Mouse (Mus musculus): ENCODE measurements around the gene Retreg3.
A peak's percentile ranks its signal among the peaks of the same experiment; 100 is the strongest.
"Not testable (repeated sequence)": the region's sequence is repeated elsewhere in the genome, so short reads cannot be mapped to it uniquely, and the experiment has no call there.

Gene Retreg3

GRCm38 (mm10) chr11:101119761-101120544, at the start of gene Retreg3, which contains the start of gene Tubg1:
Gene Retreg3, minus strand, starts transcription at chr11:101119893.
Gene Tubg1, plus strand, starts transcription at chr11:101119938.
- DNase-seq (ENCODE audit: extremely low spot score, low spot score) = peak; percentile 100

- DNase-seq (ENCODE audit: extremely low spot score, low spot score) = no peak
These were observed 48.7 kb upstream of the Retreg3 start for GRCm38 (mm10) chr11:101168301-101168980.

GRCm38 (mm10) chr11:101167963-101168300, 48.2 kb upstream of the Retreg3 start:
- no peak for DNase-seq (ENCODE audit: extremely low spot score, low spot score)

GRCm38 (mm10) chr11:101167211-101167962, 47.7 kb upstream of the Retreg3 start:
- DNase-seq (ENCODE audit: extremely low spot score, low spot score) = no peak

DNA sequence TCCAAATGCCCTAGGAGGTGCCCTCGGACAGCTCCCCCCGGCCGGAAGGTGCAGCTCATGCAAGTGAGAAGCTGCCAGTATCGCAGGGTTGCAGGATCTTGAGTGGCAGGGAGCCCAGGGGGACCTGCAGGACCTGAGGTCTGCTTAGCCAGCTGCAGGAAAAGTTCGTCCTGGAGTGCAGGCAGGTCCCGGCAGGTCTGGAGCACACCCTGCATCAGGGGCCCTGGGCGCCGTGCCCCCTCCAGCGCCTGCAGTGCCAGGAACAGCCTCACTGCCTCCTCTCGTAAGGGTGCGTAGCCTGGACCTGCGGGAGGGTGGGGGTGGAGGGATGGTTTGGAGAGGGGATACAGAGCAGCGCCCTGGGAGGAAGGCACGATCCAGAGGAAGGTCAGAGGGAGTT, 46.7 kb upstream of the Retreg3 start:
- DNase-seq (ENCODE audit: extremely low spot score, low spot score) = no peak

DNA sequence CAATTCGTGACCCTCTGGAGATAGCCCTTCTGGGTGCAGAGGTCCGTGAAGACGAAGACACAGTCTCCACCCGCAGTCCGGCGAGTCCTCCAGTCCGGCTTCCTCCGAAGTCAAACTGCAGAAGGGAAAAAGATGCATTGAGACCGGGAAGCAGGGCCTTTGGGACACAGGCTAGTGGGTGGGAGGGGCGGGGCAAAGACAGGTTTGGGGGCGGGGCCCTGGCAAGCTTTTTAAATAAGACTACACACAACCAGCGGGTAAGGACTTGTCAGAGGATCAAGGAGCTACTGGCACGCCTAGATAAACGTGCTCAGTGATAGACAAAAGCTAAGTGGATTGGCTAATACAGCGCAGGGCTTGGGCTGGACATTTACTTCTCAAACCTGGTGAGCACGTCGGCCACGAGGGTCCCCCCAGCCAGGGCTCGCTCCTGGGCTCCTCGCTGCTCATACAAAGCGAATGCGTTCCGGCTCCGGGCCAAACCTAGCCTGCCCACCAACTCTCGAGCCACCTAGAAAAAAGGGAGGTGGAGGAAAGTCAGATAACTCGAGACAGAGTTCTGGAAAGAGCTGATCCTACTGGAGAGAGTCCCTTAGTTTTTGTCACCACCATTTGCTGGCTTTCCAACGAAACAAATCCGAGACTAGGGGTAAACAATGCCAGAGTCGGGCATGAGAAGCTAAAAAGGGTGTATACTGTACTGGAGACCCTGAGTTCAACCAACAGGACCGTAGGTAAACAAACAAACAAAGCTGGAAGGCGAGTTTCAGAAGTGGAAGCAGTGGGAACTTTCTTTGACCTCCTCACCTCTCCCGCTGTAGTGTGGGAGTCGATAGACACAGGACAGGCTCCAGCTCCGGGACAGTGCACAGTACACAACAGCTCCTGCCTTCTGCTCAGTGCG, 45.2 kb upstream of the Retreg3 start:
- peak; percentile 52 for DNase-seq (ENCODE audit: extremely low spot score, low spot score)

DNA sequence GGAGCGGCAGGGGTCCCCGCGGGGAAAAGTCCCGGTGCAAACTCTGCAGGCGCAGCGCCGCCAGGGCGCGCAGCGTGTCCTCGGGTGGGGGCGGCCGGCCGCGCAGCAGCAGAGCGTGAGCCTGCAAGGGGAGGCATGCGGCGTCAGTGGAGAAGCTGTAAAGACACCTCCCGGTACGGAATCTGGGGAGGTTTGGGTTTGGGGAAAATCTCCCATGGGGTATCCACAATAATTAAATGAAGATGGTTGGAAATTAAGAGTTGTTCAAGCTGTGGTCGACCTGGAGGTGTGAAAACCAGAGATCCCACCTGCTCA, 44.6 kb upstream of the Retreg3 start:
- DNase-seq (ENCODE audit: extremely low spot score, low spot score) = peak; percentile 43

DNA sequence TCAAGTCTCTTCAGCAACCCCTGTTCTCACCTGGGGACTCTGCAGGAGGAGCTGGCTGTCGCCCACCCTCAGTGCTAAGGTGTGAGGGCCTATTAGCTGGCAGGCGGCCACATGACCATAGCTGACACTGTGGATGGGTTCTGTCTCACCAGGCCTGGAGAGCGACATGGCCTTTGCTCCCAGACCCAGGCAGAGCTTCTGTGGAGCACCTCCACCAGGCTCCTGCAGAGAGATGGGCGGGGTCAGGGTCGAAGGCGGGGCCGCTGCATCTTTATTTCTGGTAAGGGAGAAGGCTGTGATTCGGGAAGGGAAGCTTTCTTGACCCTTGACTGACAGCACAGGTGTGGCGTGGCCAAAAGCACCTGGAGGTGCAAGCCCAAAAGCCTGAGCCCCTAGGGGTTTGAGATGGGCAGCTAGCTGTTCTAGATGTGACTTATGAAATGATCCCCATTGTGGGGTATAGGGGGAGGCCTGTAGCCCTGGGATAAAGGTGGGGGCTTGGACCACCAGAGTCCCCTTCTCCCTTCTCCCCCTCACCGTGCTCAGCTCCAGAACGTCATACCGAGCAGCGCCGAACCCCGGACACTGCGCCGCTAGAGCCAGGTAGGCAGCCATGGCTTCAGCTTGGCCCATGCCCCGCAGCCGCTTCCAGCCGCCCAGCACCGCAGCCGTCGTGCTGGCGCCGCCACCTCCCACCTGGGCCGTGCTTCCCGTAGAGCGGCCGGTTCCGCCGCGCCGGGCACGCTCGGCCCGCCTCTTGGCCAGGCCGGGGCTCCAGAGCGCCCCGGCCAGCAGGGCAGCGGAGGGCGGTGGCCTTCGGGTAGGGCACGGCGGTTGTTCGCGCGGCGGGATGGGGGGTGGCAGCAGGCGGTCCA, 44.0 kb upstream of the Retreg3 start:
- peak; percentile 47 for DNase-seq (ENCODE audit: extremely low spot score, low spot score)

DNA sequence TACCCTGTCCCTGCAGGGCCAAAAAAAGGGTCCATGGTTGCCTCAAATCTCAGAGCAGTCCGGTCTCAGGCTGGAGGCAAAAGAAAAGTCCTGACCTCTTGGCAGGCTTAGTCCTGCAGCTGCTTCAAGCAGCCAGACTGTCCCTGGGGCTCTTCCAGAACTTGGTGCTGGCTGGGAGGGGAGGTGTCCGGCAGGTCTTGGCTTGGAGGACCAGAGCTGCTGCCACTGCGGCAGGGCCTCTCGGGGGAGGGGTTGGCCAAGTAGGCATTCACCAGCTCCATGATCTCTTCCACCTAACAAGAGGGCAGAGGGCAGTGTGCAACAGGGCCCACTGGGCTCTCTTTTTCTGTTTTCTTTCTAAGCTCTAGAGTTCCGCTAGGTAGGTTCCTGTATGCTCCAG, 43.1 kb upstream of the Retreg3 start:
- no peak for DNase-seq (ENCODE audit: extremely low spot score, low spot score)

DNA sequence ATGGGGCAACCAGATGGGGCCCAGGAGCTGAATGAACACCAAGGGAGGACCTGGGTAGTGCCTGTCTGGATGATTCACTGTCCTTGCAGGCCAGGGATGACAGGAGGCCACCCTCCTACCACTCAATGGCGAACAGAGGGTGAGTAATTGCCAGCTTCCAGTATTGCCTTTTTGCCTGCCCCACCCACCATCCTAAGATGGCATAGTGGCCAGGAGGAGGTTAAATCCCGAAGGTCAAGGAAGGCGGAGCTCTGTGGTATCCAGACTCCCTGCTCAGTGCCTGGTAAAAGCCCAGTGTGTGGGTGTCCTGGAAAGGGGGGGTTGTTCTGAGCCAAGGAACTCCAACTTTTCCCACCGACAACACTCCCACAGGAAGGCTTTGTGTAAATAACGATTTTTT, 42.6 kb upstream of the Retreg3 start:
- no peak for DNase-seq (ENCODE audit: extremely low spot score, low spot score)

DNA sequence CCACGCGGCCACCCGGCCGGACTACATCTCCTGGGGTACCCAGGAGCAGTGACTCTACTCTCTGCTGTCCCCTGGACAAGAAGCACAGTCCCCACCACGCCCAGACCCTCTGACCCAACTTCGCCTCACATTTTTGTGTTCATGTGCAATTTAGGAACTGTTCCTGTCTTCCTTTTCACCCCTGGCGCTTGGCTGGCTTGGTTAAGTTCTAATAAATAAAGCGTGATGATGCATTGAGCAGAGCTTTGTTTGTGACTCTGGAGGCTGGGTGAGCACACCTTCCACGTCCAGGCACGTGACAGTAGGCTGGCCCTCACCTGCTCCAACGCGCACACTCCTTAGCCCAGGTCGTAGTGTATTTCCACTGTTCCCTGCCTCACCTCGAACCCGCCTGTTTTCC, 41.9 kb upstream of the Retreg3 start:
- no peak for DNase-seq (ENCODE audit: extremely low spot score, low spot score)

DNA sequence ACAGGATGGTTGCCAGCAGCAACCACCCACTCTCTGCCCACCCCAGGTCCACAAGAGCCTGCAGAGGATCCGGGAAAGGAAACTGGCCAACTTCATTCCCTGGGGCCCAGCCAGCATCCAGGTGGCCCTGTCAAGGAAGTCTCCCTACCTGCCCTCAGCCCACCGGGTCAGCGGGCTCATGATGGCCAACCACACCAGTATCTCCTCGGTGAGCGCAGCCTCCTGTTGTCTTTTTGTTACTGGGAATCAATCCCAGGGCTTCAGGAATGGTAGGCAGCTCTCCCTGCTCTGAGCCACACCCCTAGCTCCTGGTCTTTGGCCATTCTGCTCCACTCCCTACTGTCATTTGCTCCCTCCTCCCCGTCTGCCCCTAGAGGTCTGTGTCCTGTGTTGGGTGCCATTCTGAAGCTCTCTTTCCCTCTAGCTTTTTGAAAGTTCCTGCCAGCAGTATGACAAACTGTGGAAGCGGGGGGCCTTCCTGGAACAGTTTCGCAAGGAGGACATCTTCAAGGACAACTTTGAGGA, 41.4 kb upstream of the Retreg3 start:
- not testable (repeated sequence) for DNase-seq (ENCODE audit: extremely low spot score, low spot score)

DNA sequence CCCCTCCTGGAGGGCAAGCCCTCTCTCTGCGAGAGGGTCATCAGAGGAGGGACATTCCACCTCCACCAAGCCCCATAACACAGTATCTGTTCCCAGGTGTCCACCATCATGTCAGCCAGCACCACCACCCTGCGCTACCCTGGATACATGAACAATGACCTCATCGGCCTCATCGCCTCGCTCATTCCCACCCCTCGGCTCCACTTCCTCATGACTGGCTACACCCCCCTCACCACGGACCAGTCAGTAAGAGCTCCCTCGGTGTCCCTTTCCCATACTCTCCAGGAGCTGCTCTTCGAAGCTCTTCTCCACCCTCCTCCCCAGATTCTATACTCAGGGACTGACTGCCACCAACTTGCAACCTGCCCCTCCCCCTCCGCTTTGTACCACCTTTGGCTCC, 40.5 kb upstream of the Retreg3 start:
- DNase-seq (ENCODE audit: extremely low spot score, low spot score) = not testable (repeated sequence)

DNA sequence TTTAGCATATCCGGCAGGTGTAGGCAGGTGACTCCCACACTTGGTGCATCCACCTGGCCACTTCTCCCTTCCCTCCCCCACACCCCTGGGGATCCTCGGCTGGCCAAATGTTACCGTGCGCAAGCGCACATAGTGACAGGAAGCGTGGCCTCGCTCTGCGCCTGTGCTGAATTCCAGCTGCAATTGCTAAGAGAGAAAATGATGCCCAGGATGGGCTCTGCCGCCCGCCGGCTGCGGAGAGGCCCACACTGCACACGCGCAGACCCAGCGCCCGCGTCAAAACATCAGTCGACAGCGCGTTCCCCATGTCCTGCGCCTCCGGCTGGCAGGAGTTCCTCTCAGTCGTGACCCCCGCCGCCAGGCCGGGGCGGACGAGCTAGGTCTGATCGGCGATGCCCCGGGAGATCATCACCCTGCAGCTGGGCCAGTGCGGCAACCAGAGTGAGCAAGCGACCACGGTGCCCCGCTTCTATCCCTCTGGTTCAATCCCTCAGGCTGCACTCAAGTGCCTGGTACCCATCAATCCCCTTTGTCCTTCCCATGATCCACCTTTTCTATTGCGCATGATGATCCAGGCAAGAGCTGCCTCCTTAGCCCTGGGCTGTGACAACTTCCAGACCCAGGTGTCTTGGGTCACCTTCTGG, 36.2 kb upstream of the Retreg3 start, which contains the start of gene Tubg2:
Tubg2 (plus strand) TSS at position 180 of the 644 bp plus-strand sequence.
- peak; percentile 62 for DNase-seq (ENCODE audit: extremely low spot score, low spot score)

GRCm38 (mm10) chr11:101155151-101155550, 35.5 kb upstream of the Retreg3 start:
- DNase-seq (ENCODE audit: extremely low spot score, low spot score) = no peak

DNA sequence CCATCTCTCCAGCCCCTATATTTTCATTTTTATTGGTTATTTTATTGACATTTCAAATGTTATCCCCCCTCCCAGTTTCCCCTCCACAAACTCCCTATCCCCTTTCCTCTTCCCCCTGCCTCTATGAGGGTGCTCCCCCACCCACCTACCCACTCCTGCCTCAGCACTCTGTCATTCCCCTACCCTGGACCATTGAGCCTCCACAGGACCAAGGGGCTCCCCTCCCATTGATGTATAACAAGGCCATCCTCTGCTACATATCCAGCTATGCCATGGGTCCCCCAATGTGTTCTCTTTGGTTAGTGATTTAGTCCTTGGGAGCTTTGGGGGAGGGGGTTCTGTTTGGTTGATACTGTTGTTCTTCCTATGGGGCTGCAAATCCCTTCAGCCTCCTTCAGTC, 35.0 kb upstream of the Retreg3 start:
- no peak for DNase-seq (ENCODE audit: extremely low spot score, low spot score)

- DNase-seq (ENCODE audit: extremely low spot score, low spot score) = no peak
These were observed 33.1 kb upstream of the Retreg3 start for GRCm38 (mm10) chr11:101152825-101153224.

- no peak for DNase-seq (ENCODE audit: extremely low spot score, low spot score)
These were observed 31.4 kb upstream of the Retreg3 start for GRCm38 (mm10) chr11:101151063-101151462.
